Mouse (Mus musculus) liver, embryonic 14.5 days (tissue): ENCODE results near the gene Rragd. TPM values are rescaled to one million over a fixed set of nuclear protein-coding genes. Genes with fewer than 3 reads are reported as not detected.

Experiments used
- ATAC-seq: fragments of 200-750 bp; cut with Nextera tagmentation; 2 replicates; pipeline ENCODE4 v1.8.0; 2017; ENCODE audit warnings: moderate number of reproducible peaks, mild to moderate bottlenecking, moderate library complexity; ENCODE audit not compliant: insufficient read depth
- DNase-seq, 3 experiments: peaks; one replicate each; pipeline ENCODE4 v3.0.0-alpha.2; 2012 to 2013; ENCODE audit warnings: low read depth in 3 of 3, low spot score in 3 of 3
- H3K27ac ChIP-seq: fragments of 300-500 bp; sonication (generic); 2 replicates; pipeline ENCODE4 v1.5.1; 2014; ENCODE audit warnings: moderate library complexity, mild to moderate bottlenecking, control low read depth, inconsistent platforms
- H3K27me3 ChIP-seq: fragments of 300-500 bp; sonication (generic); 2 replicates; pipeline ENCODE4 v1.6.1; 2014; ENCODE audit warnings: mild to moderate bottlenecking, low read length, moderate library complexity; ENCODE audit not compliant: control insufficient read depth, insufficient read depth
- H3K36me3 ChIP-seq: fragments of 300-500 bp; sonication (generic); replicated peaks from 2 replicates; pipeline ENCODE4 v1.6.1; 2014; ENCODE audit warnings: low read depth; ENCODE audit not compliant: control insufficient read depth, insufficient read depth
- H3K4me1 ChIP-seq, 2 experiments: fragments of 200-500 bp in 1 of 2; fragments of 300-500 bp in 1 of 2; sonication (generic) in 1 of 2; replicated peaks; 2 replicates each; pipeline ENCODE4 v1.6.1; 2012 to 2014; ENCODE audit warnings: antibody characterized with exemption in 1 of 2, inconsistent platforms in 1 of 2, low read length in 1 of 2; ENCODE audit not compliant: control insufficient read depth in 2 of 2, insufficient read depth in 2 of 2
- H3K4me2 ChIP-seq: fragments of 300-500 bp; sonication (generic); 2 replicates; pipeline ENCODE4 v1.6.1; 2014; ENCODE audit warnings: low read depth, mild to moderate bottlenecking, control low read depth, moderate library complexity
- H3K4me3 ChIP-seq, 2 experiments: fragments of 200-500 bp in 1 of 2; fragments of 300-500 bp in 1 of 2; sonication (generic) in 1 of 2; 2 replicates each; pipeline ENCODE4 v1.5.1; 2012 to 2014; ENCODE audit warnings: low read depth in 2 of 2, low read length in 2 of 2, mild to moderate bottlenecking in 2 of 2, control low read depth in 1 of 2, inconsistent platforms in 1 of 2, moderate library complexity in 1 of 2; ENCODE audit not compliant: insufficient read depth in 1 of 2
- H3K9ac ChIP-seq: fragments of 300-500 bp; sonication (generic); replicated peaks from 2 replicates; pipeline ENCODE4 v1.6.1; 2014; ENCODE audit warnings: mild to moderate bottlenecking, control low read depth, moderate library complexity
- H3K9me3 ChIP-seq: fragments of 300-500 bp; sonication (generic); 2 replicates; pipeline ENCODE4 v1.6.1; 2016; ENCODE audit warnings: low read length, mixed read lengths; ENCODE audit not compliant: control insufficient read depth
- CTCF ChIP-seq: IDR thresholded peaks from 2 replicates; pipeline ENCODE4 v1.5.1; 2016; ENCODE audit warnings: antibody characterized with exemption, low read depth, control low read depth
- EP300 ChIP-seq: IDR thresholded peaks from 2 replicates; pipeline ENCODE4 v1.6.1; 2016; ENCODE audit warnings: antibody characterized with exemption, low read depth
- WGBS: fragments of 180-500 bp; shearing (Covaris S2); extraction: QIAGEN DNeasy Blood & Tissue Kit; methylation state at CpG from one replicate; pipeline ENCODE4 v1.1.7; 2014; ENCODE audit not compliant: insufficient replicate concordance; 5-methylcytosine and 5-hydroxymethylcytosine counted together
- polyA plus RNA-seq, 2 experiments: library from polyadenylated mRNA; depleted of rRNA in 1 of 2; stranded (reverse) in 1 of 2; unstranded in 1 of 2; fragments of >200 nt; fragmentation: Nextera tagmentation in 1 of 2; extraction: Ambion mirVana in 1 of 2; gene quantifications; 2 replicates each; pipeline versions ENCODE4 v1.2.1 to v1.2.3; 2012 to 2014

Rragd gene
- polyA plus RNA-seq, 2 experiments, result 2.4 to 2.6 TPM

DNA sequence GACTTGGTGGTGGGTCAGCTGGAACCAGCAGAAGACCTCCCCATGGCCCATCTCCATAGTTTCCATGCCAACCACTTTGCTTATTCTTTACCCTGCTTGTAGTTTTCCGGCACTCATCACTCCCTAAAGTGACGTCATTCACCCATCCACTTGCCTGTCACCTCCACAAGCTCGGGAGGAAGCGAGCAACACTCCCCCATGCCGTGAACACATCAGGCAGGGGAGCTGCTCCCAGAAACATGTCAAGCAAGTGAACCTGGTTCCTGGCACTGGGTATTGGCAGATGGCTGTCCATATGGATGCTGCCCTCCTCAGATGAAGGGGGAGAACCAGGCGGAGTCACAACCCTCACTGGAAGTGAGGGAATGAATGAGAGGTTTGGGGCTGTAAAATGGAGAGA is 86.1 kb downstream of the Rragd start:
- Histone ChIP-seq H3K4me3 (no peak overlapping the region), H3K4me1 (peaks cover 8 to 14% of the 10 kb centered on the region in 2 experiments), H3K4me2 (no peak overlapping the region), H3K36me3 (no peaks in the 10 kb centered on the region), H3K9ac (no peak overlapping the region), H3K27ac (no peak overlapping the region), H3K27me3 (no peaks in the 10 kb centered on the region), H3K9me3 (no peaks in the 10 kb centered on the region)
- no peak for DNase-seq
- 59% methylated on average over 6 of the region's 6 CpGs for WGBS
- ATAC-seq, result no peak
- TF ChIP-seq CTCF, result no peak

DNA sequence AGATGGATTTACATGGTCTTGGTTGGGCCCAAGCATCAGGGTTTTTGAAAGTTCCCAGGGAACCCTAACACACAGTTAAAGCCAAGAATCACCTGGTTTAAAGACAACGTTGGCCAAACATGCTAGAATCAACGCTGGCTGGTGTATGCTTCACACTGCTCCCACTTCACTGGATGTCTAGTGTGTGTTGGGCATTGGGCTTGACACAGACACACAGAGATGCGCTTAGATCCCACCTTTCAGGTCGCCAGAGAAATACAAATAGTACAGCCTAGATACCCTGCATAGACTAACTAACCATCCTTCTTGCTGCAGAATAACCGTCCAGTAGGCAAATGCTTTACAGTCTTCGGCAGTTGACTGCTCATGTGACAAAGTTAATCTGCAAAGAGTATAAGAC is 87.5 kb downstream of the Rragd start:
- no peak for ATAC-seq
- no peaks in the 10 kb centered on the region for H3K9me3 ChIP-seq
- no peak overlapping the region for H3K9ac ChIP-seq
- no peak overlapping the region for H3K27ac ChIP-seq
- H3K4me2 ChIP-seq, result no peak overlapping the region
- H3K36me3 ChIP-seq, result no peaks in the 10 kb centered on the region
- no peak overlapping the region for H3K4me3 ChIP-seq
- no peaks in the 10 kb centered on the region for H3K27me3 ChIP-seq
- WGBS, result 67% methylated on average over 6 of the region's 6 CpGs
- peaks cover 8 to 14% of the 10 kb centered on the region in 2 experiments for H3K4me1 ChIP-seq
- TF ChIP-seq EP300 (no peak), CTCF (no peak)
- no peak for DNase-seq

DNA sequence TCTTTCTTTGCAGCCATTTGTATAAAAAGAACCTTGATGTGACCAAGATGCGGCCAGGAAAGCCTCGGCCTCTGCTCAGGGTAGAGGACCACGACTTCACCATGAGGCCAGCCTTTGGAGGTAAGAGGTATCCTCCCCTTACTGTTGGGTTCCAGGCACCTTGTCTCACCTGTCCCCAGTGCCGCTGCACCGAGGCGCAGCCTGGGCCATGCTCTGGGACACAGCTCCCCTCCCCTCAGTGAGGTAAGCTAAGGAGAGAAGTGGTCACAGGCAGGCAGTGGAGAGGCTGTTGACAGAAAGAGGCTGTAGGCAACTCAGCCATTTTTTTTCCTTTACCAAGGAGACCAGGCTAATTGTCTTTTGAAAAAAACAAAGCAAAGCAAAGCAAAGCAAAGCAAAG is 88.5 kb downstream of the Rragd start:
- Histone ChIP-seq H3K4me2 (no peak overlapping the region), H3K27ac (no peak overlapping the region), H3K9ac (no peak overlapping the region), H3K36me3 (no peaks in the 10 kb centered on the region), H3K9me3 (no peaks in the 10 kb centered on the region), H3K4me3 (no peak overlapping the region), H3K4me1 (peaks cover 8 to 14% of the 10 kb centered on the region in 2 experiments), H3K27me3 (no peaks in the 10 kb centered on the region)
- WGBS, result 72% methylated on average over 6 of the region's 6 CpGs
- ATAC-seq (no peak), DNase-seq (no peak)
- TF ChIP-seq CTCF (no peak), EP300 (no peak)

Other genes starting within 250 kb of the Rragd start
- 9.1 and 23.3 TPM in 2 replicates for gene Lyrm2, start 182.8 kb upstream of the Rragd start, polyA plus RNA-seq (2012; rRNA removed)
- 32.4 and 33.8 TPM in 2 replicates for gene Lyrm2, start 182.8 kb upstream of the Rragd start, polyA plus RNA-seq (2014; fragmentation: Nextera tagmentation; extraction: Ambion mirVana)
- 0.19 and 0.31 TPM in 2 replicates for gene Ankrd6, start 32.2 kb upstream of the Rragd start, polyA plus RNA-seq (2012; rRNA removed)
- gene Ankrd6, start 32.2 kb upstream of the Rragd start, polyA plus RNA-seq (2014; fragmentation: Nextera tagmentation; extraction: Ambion mirVana), result 0.42 and 0.62 TPM in 2 replicates
- 10.1 and 13.3 TPM in 2 replicates for gene Ube2j1, start 48.4 kb downstream of the Rragd start, polyA plus RNA-seq (2012; rRNA removed)
- 35.9 and 36.4 TPM in 2 replicates for gene Ube2j1, start 48.4 kb downstream of the Rragd start, polyA plus RNA-seq (2014; fragmentation: Nextera tagmentation; extraction: Ambion mirVana)
- gene Gabrr2, start 80.0 kb downstream of the Rragd start, polyA plus RNA-seq (2012; rRNA removed), result 0.05 and 0.06 TPM in 2 replicates
- not detected in 2 replicates for gene Gabrr2, start 80.0 kb downstream of the Rragd start, polyA plus RNA-seq (2014; fragmentation: Nextera tagmentation; extraction: Ambion mirVana)
- 0.01 TPM in 1 of 2 replicates, not detected in the other for gene Gabrr1, start 149.5 kb downstream of the Rragd start, polyA plus RNA-seq (2012; rRNA removed)
- not detected in 2 replicates for gene Gabrr1, start 149.5 kb downstream of the Rragd start, polyA plus RNA-seq (2014; fragmentation: Nextera tagmentation; extraction: Ambion mirVana)
- gene Pm20d2, start 206.7 kb downstream of the Rragd start, polyA plus RNA-seq (2012; rRNA removed), result 0.15 and 0.25 TPM in 2 replicates
- gene Pm20d2, start 206.7 kb downstream of the Rragd start, polyA plus RNA-seq (2014; fragmentation: Nextera tagmentation; extraction: Ambion mirVana), result 0.09 and 0.13 TPM in 2 replicates
- 0.06 TPM in 2 replicates for gene Srsf12, start 226.0 kb downstream of the Rragd start, polyA plus RNA-seq (2012; rRNA removed)
- gene Srsf12, start 226.0 kb downstream of the Rragd start, polyA plus RNA-seq (2014; fragmentation: Nextera tagmentation; extraction: Ambion mirVana), result 0.24 TPM in 1 of 2 replicates, not detected in the other